Mouse (Mus musculus): ENCODE results near the gene Opcml. TPM values are rescaled to one million over a fixed set of nuclear protein-coding genes. Genes with fewer than 3 reads are reported as not detected.

The Opcml gene
- total and polyA plus RNA-seq, 3 experiments: 0.82 TPM; not detected in 2

DNA sequence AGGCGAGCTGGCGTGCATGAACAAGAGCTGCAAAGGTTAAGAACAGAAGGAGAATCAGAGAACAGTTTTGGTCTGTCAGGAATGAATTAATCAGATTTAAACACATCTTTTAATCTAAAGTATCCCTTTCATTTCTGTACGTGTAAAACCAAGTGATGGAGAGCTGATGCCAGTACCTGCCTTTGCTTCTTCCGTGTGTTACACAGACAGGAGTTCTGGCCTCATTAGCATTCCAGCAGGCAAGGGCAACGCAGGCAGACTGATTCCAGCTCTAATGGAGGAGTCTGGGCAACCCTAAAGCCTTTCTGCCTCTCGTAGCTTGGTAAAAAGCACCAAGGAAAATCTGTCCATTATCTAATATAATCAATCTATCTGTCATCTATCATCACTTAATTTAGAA is 771.2 kb downstream of the Opcml start:
- Histone ChIP-seq H3K36me3 (replicated peaks) (no peaks in the 10 kb centered on the region), H3K9me3 (replicated peaks) (no peaks in the 10 kb centered on the region), H3K4me1 (ENCODE audit: insufficient read depth, low read depth, low read length) (no peaks in the 10 kb centered on the region), H3K27me3 (ENCODE audit: insufficient read depth, low read length) (no peaks in the 10 kb centered on the region), H3K4me3 (ENCODE audit: low read depth, low read length) (no peak overlapping the region)
- DNase-seq (ENCODE audit: low spot score): no peak
- ATAC-seq (ENCODE audit: extremely low read depth, insufficient number of reproducible peaks, low FRiP score, poor library complexity, severe bottlenecking): no peak
- TF ChIP-seq GATA1 (IDR thresholded peaks at IDR 0.05; ENCODE audit: borderline replicate concordance, low read length) (no peak), GATA2 (IDR thresholded peaks at IDR 0.05; ENCODE audit: borderline replicate concordance, low read depth, low read length) (no peak), POLR2AphosphoS5 (IDR thresholded peaks at IDR 0.05; ENCODE audit: insufficient replicate concordance, low read depth, low read length) (no peak), CTCF (IDR thresholded peaks at IDR 0.05; ENCODE audit: low read depth, low read length) (no peak), TAL1 (conservative IDR thresholded peaks at IDR 0.05; ENCODE audit: low read depth, low read length) (no peak)

DNA sequence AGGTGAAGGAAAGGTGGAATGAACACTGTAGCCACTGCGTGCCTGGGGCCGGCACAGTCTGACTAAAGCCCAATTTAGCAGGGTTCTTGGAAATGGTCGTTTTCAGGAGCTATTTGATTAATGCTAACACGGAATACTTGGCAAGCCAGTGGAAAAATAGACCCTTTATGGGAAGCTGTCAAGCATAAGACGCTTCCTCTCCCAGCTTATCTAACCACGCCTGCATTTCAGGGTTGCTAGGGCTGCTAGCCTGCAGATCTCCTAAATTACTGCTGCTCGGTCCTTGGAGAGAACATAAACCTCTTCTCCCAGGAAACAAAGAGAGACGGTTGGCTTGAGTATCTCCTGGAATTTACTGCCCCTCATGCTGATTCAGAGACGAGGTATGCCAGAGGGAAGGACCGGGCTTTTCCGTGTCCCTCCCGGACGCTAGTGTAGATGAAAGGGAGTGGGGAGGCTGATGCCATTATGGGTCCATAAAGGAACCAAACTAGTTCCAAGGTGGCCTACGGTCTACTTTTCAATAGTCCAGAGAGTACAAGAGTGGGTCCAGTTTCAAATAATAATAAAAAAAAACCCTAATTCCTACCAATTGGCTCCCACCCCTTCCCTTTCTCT is 772.6 kb downstream of the Opcml start:
- H3K4me3 ChIP-seq (ENCODE audit: low read depth, low read length): no peak overlapping the region
- H3K27me3 ChIP-seq (ENCODE audit: insufficient read depth, low read length): no peaks in the 10 kb centered on the region

GRCm38 (mm10) chr9:28569041-28569522 is 778.5 kb downstream of the Opcml start:
- Histone ChIP-seq H3K4me3 (ENCODE audit: low read depth, low read length) (no peak overlapping the region), H3K36me3 (replicated peaks) (no peaks in the 10 kb centered on the region), H3K9me3 (replicated peaks) (no peaks in the 10 kb centered on the region), H3K27me3 (ENCODE audit: insufficient read depth, low read length) (no peaks in the 10 kb centered on the region), H3K4me1 (ENCODE audit: insufficient read depth, low read depth, low read length) (no peaks in the 10 kb centered on the region)
- TF ChIP-seq GATA1 (IDR thresholded peaks at IDR 0.05; ENCODE audit: borderline replicate concordance, low read length): no peak
- no peak for TF ChIP-seq CTCF (IDR thresholded peaks at IDR 0.05; ENCODE audit: low read depth, low read length)
- TF ChIP-seq POLR2AphosphoS5 (IDR thresholded peaks at IDR 0.05; ENCODE audit: insufficient replicate concordance, low read depth, low read length): no peak
- no peak for TF ChIP-seq GATA2 (IDR thresholded peaks at IDR 0.05; ENCODE audit: borderline replicate concordance, low read depth, low read length)
- TF ChIP-seq TAL1 (conservative IDR thresholded peaks at IDR 0.05; ENCODE audit: low read depth, low read length): no peak
- ATAC-seq (ENCODE audit: extremely low read depth, insufficient number of reproducible peaks, low FRiP score, poor library complexity, severe bottlenecking) (no peak), DNase-seq (ENCODE audit: low spot score) (no peak)

More for the DNA sequence above, 772.6 kb downstream of the Opcml start:
- Histone ChIP-seq H3K4me1 (ENCODE audit: insufficient read depth, low read depth, low read length) (no peaks in the 10 kb centered on the region), H3K36me3 (replicated peaks) (no peaks in the 10 kb centered on the region), H3K9me3 (replicated peaks) (no peaks in the 10 kb centered on the region)
- no peak for ATAC-seq (ENCODE audit: extremely low read depth, insufficient number of reproducible peaks, low FRiP score, poor library complexity, severe bottlenecking)
- no peak for DNase-seq (ENCODE audit: low spot score)
- TF ChIP-seq TAL1 (conservative IDR thresholded peaks at IDR 0.05; ENCODE audit: low read depth, low read length) (no peak), CTCF (IDR thresholded peaks at IDR 0.05; ENCODE audit: low read depth, low read length) (no peak)

GRCm38 (mm10) chr9:28569776-28570175 is 779.2 kb downstream of the Opcml start:
- no peak for ATAC-seq (ENCODE audit: extremely low read depth, insufficient number of reproducible peaks, low FRiP score, poor library complexity, severe bottlenecking)

GRCm38 (mm10) chr9:28571682-28572081 is 781.1 kb downstream of the Opcml start:
- Histone ChIP-seq H3K4me1 (ENCODE audit: insufficient read depth, low read depth, low read length) (no peaks in the 10 kb centered on the region), H3K9me3 (replicated peaks) (no peaks in the 10 kb centered on the region), H3K36me3 (replicated peaks) (no peaks in the 10 kb centered on the region), H3K4me3 (ENCODE audit: low read depth, low read length) (no peak overlapping the region), H3K27me3 (ENCODE audit: insufficient read depth, low read length) (no peaks in the 10 kb centered on the region)
- DNase-seq (ENCODE audit: low spot score): no peak
- TF ChIP-seq POLR2AphosphoS5 (IDR thresholded peaks at IDR 0.05; ENCODE audit: insufficient replicate concordance, low read depth, low read length) (no peak), CTCF (IDR thresholded peaks at IDR 0.05; ENCODE audit: low read depth, low read length) (no peak)
- ATAC-seq (ENCODE audit: extremely low read depth, insufficient number of reproducible peaks, low FRiP score, poor library complexity, severe bottlenecking): no peak

More at GRCm38 (mm10) chr9:28569776-28570175, 779.2 kb downstream of the Opcml start:
- Histone ChIP-seq H3K9me3 (replicated peaks) (no peaks in the 10 kb centered on the region), H3K27me3 (ENCODE audit: insufficient read depth, low read length) (no peaks in the 10 kb centered on the region), H3K4me3 (ENCODE audit: low read depth, low read length) (no peak overlapping the region), H3K4me1 (ENCODE audit: insufficient read depth, low read depth, low read length) (no peaks in the 10 kb centered on the region), H3K36me3 (replicated peaks) (no peaks in the 10 kb centered on the region)
- TF ChIP-seq GATA1 (IDR thresholded peaks at IDR 0.05; ENCODE audit: borderline replicate concordance, low read length) (no peak), CTCF (IDR thresholded peaks at IDR 0.05; ENCODE audit: low read depth, low read length) (no peak)
- no peak for DNase-seq (ENCODE audit: low spot score)

DNA sequence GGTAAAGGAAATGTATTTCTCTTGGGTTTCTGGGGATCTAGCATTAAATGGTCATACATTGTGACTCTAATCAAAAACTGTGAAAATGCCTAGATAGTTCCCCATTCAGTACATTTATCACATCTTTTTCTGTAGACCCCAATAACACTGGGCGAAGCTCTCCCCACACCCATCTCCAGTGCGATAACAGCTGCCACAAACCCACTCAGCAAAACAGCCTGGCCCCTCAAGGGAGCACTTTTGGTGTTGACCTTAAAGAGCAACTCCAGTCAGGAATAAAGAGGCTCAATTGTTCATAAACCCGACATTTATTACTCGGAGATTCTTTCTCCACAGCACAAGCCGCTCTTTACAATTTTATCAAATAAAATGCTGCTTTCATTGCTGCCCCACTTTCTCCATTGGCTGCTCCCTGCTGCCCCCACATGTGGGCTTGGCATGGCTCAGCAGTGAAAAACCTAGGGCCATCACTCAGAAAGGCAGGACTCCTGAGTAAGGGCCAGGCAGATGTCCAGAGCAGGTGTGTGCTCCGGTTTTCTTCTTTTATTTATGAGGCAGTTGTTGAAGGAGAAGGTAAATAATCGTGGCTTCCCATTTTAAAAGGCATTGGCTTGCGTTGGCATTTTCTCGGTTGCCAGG is 781.7 kb downstream of the Opcml start:
- ATAC-seq (ENCODE audit: extremely low read depth, insufficient number of reproducible peaks, low FRiP score, poor library complexity, severe bottlenecking) (no peak), DNase-seq (ENCODE audit: low spot score) (no peak)
- Histone ChIP-seq H3K4me1 (ENCODE audit: insufficient read depth, low read depth, low read length) (no peaks in the 10 kb centered on the region), H3K27me3 (ENCODE audit: insufficient read depth, low read length) (no peaks in the 10 kb centered on the region), H3K36me3 (replicated peaks) (no peaks in the 10 kb centered on the region), H3K9me3 (replicated peaks) (no peaks in the 10 kb centered on the region), H3K4me3 (ENCODE audit: low read depth, low read length) (no peak overlapping the region)
- TF ChIP-seq GATA1 (IDR thresholded peaks at IDR 0.05; ENCODE audit: borderline replicate concordance, low read length): no peak
- TF ChIP-seq TAL1 (conservative IDR thresholded peaks at IDR 0.05; ENCODE audit: low read depth, low read length): no peak
- TF ChIP-seq POLR2AphosphoS5 (IDR thresholded peaks at IDR 0.05; ENCODE audit: insufficient replicate concordance, low read depth, low read length): no peak
- TF ChIP-seq GATA2 (IDR thresholded peaks at IDR 0.05; ENCODE audit: borderline replicate concordance, low read depth, low read length): no peak
- no peak for TF ChIP-seq CTCF (IDR thresholded peaks at IDR 0.05; ENCODE audit: low read depth, low read length)

All from G1E (cell line).